Mouse (Mus musculus) adrenal gland (tissue): ENCODE results near the gene 3830406C13Rik.

Source experiments
- intact Hi-C: fragments of 180-260 bp; cut with DNase I; formaldehyde crosslinking; loops from one replicate; pipeline ENCODE4 v1.15.1; 2025

3830406C13Rik gene

DNA sequence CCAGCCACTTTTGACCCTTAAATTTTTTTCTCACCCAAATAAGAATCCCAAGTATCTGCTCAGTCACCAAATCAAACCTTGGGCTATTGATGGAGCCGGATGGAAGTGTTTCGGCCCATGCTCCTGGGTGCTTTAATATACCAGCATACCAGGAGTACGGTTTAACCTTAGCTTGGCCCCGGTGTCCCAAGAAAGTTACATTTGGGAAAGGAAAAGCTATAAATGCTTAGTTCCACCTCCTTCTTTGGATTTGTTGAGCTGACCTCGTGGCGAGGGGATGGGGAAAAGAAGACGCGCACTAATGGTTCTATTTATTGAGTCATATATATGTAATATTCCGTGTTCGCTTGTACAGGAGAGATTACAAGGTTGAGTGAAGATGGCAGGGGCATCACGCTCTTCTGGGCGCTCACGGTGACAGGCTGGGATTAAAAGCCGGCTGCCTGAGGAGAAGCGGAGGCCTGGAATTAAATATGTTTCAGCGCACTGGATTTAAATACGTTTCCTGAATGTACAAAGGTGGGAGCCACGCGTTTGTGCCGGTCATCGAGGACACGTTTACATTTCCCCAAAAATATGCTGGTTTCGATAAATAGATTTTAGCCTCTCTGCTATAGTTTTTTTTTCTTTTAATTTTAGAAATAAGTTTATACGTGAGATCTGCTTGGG, 58.0 kb downstream of the 3830406C13Rik start:
- intact Hi-C loops = no loop called here

DNA sequence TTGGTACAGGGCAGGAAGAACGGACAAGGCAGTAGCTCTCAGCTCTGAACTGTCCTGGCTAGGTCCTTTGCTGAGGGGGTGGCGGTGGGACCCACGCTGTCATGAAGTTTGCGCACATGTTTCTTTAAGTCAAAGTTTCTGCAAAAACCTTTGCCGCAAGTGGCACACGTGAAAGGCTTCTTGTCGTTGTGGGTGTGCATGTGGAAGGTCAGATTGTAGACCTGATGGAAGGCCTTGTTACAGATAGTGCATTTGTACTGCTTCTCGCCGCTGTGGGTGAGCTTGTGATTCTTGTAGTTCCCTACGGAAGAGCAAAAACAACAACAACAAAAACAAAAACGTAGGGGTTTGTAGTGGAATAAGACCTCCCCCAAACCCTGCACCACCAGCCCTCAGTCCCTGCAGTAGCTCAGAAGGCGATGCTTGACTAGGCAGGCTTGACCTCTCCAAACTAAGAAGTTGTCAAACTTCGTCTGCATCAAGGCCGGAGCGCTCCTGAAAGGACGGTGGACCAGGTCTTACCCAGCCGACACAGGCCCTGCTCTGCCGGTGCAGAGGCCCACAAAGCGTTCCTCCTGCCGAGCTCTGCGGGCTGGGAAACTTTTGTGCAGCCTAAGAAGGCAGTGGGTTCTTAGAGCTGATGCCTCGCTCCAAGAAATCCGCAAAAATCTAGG, 58.6 kb downstream of the 3830406C13Rik start:
- intact Hi-C loops = no loop called here

DNA sequence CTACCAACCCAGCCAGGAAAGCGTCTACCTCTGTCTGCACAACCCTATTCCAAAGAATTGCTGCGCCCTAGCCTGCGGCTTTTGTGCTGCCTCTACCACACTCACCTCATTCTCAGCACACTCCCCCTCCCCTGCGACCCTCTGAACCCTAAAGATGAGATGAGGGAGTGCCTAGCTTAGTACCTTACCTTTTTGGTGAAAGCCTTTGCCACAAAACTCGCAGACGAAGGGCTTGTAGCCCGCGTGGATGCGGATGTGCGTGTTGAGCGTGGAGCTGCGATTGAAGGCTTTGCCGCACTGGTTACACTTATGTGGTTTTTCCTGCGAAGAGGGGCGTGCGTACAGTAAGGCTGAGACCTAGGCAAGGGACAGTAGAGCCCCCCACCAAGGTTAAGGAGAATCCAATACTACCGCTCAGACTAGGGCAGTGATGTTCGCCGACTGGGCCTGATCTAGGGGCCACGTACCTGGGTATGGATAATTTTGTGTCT, 59.5 kb downstream of the 3830406C13Rik start:
- intact Hi-C loops = no loop called here

DNA sequence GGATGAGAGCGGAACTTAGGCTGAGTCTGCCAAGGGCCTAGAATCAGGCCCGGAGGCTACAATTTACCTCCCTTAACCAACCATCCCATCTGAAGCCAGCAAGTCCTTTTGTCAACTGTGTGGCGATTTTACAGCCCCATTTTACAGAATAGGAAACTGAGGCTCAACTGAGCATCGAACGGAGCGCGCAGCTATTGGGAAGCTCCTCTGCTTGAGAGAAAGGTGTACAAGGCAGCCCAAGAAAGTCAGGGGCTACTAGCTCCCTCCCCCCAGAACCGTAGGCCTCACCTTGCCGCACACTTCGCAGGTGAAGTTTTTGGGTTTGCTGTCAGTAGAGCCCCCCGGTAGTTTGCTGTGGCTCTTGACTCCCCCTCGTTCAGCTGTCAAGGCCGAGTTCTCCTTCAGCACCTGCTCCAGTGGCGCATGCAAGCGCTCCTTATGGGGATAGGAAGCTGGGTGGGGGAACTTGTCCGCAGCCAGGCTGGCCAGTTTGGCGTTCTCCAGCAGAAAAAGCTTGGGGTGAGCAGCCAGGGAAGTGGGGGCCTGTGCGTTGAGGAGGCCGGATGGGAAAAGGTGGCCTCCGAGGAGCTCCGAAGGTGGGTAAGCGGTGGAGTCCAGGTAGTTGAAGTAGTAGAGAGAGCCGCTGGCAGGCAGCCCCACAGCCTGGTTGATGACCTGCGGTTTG, 60.2 kb downstream of the 3830406C13Rik start:
- intact Hi-C loops = no loop called here

DNA sequence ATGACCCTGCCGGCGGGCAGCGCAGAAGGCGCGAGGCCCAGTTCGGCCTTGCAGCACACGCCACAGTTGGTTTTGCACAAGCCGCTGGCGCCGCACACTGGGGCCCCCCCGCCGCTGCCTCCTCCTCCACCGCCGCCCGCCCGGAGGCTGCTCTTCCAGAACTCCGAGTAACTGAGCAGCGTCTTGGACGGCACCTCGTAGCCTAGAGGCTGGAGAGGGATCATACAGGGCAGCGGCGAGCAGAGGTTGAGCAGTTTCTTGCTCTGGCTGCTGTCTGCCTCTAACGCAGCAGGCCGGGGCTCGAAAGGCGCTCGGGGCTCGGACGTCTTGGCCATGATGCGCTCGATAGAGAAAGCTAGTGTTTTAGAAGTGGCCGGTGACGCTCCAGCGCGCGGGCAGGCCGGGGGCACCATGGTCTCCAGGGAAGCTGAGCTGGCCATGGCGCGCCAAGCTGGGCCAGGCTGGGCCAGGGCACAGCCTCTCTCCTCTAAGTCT, 60.8 kb downstream of the 3830406C13Rik start:
- intact Hi-C loops = no loop called here

DNA sequence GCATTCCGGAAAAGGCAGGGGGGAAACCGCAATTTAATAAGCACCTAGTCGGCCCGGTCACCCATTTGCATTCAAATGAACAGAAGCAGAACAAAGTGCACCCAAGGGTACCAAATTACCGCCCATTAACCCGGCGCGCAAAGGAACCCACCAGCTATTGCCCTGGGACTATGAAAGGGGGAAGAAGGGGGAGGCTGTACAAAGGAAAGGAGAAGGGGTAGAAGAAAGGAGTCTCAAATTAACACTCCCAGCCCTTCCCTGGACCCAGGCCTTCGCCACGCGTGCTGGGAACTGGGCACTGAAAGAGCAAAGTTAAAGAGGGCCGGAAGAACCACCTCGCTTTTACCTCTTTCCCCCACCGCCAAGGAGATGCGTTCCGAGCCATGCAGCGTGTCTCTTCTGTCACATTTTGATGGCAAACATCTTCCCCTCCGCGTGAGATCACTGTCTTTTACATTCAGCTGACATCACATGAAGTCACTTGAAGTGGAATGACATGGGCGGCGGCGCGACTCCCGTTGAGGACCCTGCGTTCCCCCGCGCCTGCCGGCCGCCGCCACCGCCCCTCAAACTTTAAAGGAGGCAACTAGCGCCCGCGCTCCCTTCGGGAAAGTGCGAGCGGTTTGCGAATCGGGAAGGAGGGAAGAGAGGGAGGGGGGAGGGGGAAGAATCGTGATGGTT, 61.4 kb downstream of the 3830406C13Rik start:
- intact Hi-C loops = no loop called here

DNA sequence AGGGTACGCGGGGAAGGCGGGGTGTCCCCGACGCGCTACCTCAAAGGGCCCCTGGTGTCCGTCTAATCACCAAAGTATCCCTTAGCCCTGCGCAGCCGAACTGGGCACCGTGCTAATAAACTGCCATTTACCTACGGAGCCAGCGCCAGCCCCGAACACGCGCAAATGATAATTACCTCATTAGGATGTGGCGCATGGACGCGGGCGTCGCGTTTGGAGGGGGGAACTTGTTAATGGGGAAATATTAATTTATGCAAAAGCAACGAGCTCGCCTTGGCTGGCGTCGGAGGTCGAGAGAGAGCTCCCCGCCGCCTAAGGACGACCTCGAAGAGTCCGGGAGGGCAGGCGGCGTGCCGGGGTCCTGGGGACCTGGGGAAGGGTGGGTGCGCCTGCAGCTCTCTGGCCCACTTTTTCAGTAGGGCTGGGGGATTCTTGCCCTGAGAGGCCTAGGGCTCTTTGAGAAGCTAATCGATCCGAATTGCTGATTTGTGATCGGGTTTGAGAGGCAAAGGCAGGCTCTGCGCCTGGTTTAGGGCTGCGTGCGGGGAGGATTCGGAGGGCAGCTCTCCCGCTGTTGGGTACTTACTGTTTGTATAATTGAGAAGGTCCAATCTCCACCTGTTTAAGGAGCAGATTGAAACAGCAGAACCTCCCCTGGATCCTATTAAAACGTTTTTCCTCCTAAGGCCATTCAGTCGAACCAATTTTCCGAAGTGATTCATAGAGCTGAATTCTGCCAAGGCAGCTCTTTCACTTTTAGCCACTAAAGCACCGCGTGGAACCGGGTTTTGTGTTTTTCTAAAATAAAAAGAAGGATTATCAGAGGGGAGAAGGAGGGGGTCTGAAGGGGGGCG, 62.3 kb downstream of the 3830406C13Rik start:
- intact Hi-C loops = no loop called here

DNA sequence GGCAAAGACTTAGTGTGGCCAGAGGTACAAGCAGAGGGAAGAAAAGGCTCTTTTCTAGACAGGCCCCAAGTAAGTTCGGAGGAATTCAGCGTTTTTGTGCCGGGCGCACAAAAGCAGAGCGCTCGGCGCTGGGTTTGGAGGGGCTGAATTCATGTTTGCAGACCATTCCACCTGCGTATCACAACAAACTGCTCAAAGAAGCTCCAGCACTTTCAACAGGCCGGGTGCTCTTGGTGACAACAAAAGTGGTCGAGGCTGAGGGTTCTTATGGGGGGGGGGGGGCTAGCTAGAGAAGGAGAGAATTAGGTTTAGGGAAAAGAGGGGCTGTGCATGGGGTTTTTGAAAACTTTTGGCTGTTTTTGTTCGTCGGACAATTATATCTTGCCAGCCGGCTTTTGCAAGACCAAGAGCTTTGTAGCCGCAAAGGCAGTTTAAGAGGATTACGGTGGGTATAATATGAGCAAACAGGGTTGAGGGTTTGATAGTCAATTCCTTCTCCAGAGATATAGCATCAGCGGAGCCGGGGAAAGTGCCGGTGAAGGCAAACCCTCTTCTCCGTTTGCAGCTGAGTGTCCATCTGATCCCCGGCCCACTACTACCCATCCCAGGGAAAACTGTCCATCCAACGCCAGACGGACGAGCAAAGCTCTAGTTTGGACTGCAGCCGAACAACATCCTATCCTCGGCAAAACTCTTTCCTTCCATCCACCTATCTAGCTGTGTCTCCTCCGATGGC, 63.1 kb downstream of the 3830406C13Rik start:
- intact Hi-C loops = no loop called here

DNA sequence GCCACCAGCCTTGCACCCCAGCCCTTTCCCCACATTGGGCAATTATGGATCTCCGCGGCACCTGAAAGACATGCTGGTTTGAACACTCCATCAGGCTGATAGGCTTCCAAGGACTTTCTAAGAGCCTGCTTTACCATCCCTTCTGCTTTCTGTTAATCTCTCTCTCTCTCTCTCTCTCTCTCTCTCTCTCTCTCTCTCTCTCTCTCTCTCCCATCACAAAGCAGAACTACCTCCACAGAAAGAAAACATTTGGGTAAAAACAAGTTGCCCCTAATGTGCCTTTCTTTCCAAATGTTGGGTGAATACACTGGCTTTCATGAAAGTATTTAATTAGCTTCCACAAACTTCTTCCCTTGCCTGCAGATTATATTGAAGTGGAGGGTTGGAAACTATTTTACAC, 64.1 kb downstream of the 3830406C13Rik start, which contains the start of gene Fezf2:
Gene Fezf2, minus strand, starts transcription at position 101 of the 400 bp plus-strand sequence.
- intact Hi-C loops = loop anchor here (2.0 kb wide), 1 partner anchor 19 kb away; no protein-coding TSS in a partner anchor

DNA sequence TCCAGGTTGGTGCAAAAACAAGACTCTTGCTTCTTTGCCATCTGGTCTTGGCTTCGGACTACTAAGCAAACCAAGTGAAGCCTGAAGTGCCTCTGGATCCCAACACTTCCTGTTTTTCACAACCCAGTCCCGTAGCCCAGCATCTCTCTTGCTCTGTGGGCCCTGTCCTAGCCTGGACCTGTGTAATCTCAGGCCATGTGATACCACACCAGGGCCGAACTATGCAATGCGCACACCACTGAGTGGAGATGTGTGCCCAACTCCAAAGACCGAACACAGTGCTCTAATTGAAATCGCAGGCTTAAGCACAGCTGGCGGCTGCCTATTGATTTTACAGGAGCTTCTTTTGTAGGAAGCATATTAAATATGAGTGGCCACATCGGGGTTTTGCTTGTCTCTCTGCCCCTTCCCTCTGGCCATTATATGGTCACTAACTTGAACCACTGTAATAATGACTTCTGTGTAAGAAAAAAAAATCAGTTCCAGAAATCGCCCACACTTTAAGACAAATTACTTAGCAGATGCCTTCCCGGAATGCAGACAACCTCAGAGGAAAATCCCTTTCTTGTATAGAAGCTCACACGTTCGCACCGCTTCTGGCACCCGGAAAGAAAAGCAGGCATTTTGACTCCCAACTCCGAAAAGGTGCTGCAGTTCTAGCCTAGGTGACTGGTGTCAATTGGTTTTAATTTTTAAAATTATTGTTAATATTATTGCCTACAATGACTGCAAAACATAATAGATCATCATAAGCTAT, 65.5 kb downstream of the 3830406C13Rik start:
- intact Hi-C loops = loop anchor here (2.0 kb wide), 1 partner anchor 21 kb away; no protein-coding TSS in a partner anchor

DNA sequence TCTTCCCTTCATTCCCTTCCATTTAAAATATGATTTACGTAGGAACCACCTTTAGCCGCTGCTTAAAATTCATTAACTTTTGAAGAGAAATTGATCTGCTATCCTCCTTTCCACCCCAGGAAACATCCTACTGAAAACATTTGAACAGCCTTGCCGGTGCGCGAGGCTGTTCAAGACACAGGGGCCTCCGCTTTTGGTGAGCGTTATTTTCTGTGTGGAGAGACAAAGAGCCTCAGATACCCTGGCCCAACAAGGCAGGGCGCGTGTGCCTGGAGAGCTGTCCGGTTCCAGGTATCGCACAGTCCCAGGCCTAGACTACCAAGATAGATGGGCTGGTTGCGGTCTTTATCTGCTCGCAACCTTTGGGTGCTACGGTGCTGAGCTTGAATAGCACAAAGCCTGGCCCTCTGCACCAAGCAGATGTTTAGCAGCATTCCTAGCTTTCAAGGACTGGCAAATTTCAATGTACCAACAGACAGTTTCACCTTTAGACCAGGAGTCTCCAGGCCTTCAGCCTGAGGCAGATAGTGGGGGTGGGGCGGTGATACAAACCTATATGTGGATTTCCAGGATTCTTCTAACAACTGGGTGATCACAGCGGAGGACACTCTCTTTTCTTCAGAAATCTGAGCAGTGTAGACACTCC, 66.4 kb downstream of the 3830406C13Rik start:
- intact Hi-C loops = no loop called here
